Mouse (Mus musculus) limb, embryonic 12.5 days (tissue): ENCODE results near the gene Lcp2. TPM values are rescaled to one million over a fixed set of nuclear protein-coding genes. Genes with fewer than 3 reads are reported as not detected.

ENCODE experiments used
- ATAC-seq: fragments of 200-750 bp; cut with Nextera tagmentation; 2 replicates; pipeline ENCODE4 v1.8.0; 2017; ENCODE audit warnings: low read depth, moderate TSS enrichment; ENCODE audit not compliant: insufficient number of reproducible peaks, insufficient read depth, low FRiP score, low TSS enrichment
- H3K27ac ChIP-seq: fragments of 300-500 bp; sonication (generic); 2 replicates; pipeline ENCODE4 v1.5.1; 2016; ENCODE audit warnings: mild to moderate bottlenecking, moderate library complexity
- H3K27me3 ChIP-seq: fragments of 300-500 bp; sonication (generic); 2 replicates; pipeline ENCODE4 v1.6.1; 2016; ENCODE audit warnings: mild to moderate bottlenecking, moderate library complexity
- H3K36me3 ChIP-seq: fragments of 300-500 bp; sonication (generic); 2 replicates; pipeline ENCODE4 v1.6.1; 2016; ENCODE audit warnings: mild to moderate bottlenecking, moderate library complexity
- H3K4me1 ChIP-seq: fragments of 300-500 bp; sonication (generic); replicated peaks from 2 replicates; pipeline ENCODE4 v1.6.1; 2016
- H3K4me2 ChIP-seq: fragments of 300-500 bp; sonication (generic); 2 replicates; pipeline ENCODE4 v1.6.1; 2016; ENCODE audit warnings: mild to moderate bottlenecking, moderate library complexity
- H3K4me3 ChIP-seq: fragments of 300-500 bp; sonication (generic); replicated peaks from 2 replicates; pipeline ENCODE4 v1.5.1; 2016; ENCODE audit warnings: mild to moderate bottlenecking
- H3K9ac ChIP-seq: fragments of 300-500 bp; sonication (generic); replicated peaks from 2 replicates; pipeline ENCODE4 v1.6.1; 2016; ENCODE audit warnings: mild to moderate bottlenecking, moderate library complexity
- H3K9me3 ChIP-seq: fragments of 300-500 bp; sonication (generic); 2 replicates; pipeline ENCODE4 v1.6.1; 2016; ENCODE audit warnings: mild to moderate bottlenecking, moderate library complexity
- WGBS: fragments of 180-500 bp; shearing (Covaris S2); methylation state at CpG from one replicate; pipeline ENCODE4 v1.1.7; 2016; 5-methylcytosine and 5-hydroxymethylcytosine counted together
- polyA plus RNA-seq: library from polyadenylated mRNA; unstranded; fragments of >200 nt; fragmentation: Nextera tagmentation; extraction: Ambion mirVana; gene quantifications from 2 replicates; pipeline ENCODE4 v1.2.1, GENCODE M21; 2016

The Lcp2 gene
- polyA plus RNA-seq, 1 experiment from 2014 or later = 1.3 TPM

GRCm38 (mm10) chr11:34012007-34012652 is 34.6 kb upstream of the Lcp2 start:
- Histone ChIP-seq H3K27me3 (no peaks in the 10 kb centered on the region), H3K4me3 (no peak overlapping the region), H3K4me1 (peaks cover 7% of the 10 kb centered on the region), H3K36me3 (no peaks in the 10 kb centered on the region), H3K27ac (no peak overlapping the region), H3K9me3 (no peaks in the 10 kb centered on the region), H3K4me2 (no peak overlapping the region), H3K9ac (no peak overlapping the region)
- no peak for ATAC-seq
- WGBS = 79% methylated on average over 6 of the region's 6 CpGs

GRCm38 (mm10) chr11:34025091-34025490 is 21.6 kb upstream of the Lcp2 start:
- Histone ChIP-seq H3K36me3 (no peaks in the 10 kb centered on the region), H3K4me2 (no peak overlapping the region), H3K27ac (no peak overlapping the region), H3K9me3 (no peaks in the 10 kb centered on the region), H3K4me3 (no peak overlapping the region), H3K4me1 (no peaks in the 10 kb centered on the region; the same call in 1 of the 2 replicates), H3K27me3 (no peaks in the 10 kb centered on the region), H3K9ac (no peak overlapping the region)
- whole genome bisulfite sequencing = 82% methylated on average over 1 of the region's 1 CpGs
- ATAC-seq = no peak

- no peak overlapping the region for H3K9ac ChIP-seq
- WGBS = 69% methylated on average over 5 of the region's 5 CpGs
- no peak overlapping the region for H3K27ac ChIP-seq
- H3K4me2 ChIP-seq = no peak overlapping the region
- no peaks in the 10 kb centered on the region for H3K36me3 ChIP-seq
- H3K27me3 ChIP-seq = no peaks in the 10 kb centered on the region
- H3K4me1 ChIP-seq = no peaks in the 10 kb centered on the region; the same call in 1 of the 2 replicates
- ATAC-seq = no peak
- H3K9me3 ChIP-seq = no peaks in the 10 kb centered on the region
- H3K4me3 ChIP-seq = no peak overlapping the region
These were observed 17.1 kb upstream of the Lcp2 start for GRCm38 (mm10) chr11:34029658-34030057.

- 65% methylated on average over 8 of the region's 8 CpGs for WGBS
- Histone ChIP-seq H3K4me3 (no peak overlapping the region), H3K4me1 (no peaks in the 10 kb centered on the region; the same call in 1 of the 2 replicates), H3K36me3 (no peaks in the 10 kb centered on the region), H3K9ac (no peak overlapping the region), H3K27me3 (no peaks in the 10 kb centered on the region), H3K9me3 (no peaks in the 10 kb centered on the region), H3K4me2 (no peak overlapping the region), H3K27ac (no peak overlapping the region)
- ATAC-seq = no peak
These were observed 15.5 kb upstream of the Lcp2 start for GRCm38 (mm10) chr11:34031015-34031805.

GRCm38 (mm10) chr11:34034008-34034505 is 12.7 kb upstream of the Lcp2 start:
- H3K36me3 ChIP-seq = no peaks in the 10 kb centered on the region
- no peak for ATAC-seq
- no peaks in the 10 kb centered on the region; the same call in 1 of the 2 replicates for H3K4me1 ChIP-seq
- H3K27me3 ChIP-seq = no peaks in the 10 kb centered on the region
- 95% methylated on average over 5 of the region's 5 CpGs for WGBS
- no peak overlapping the region for H3K27ac ChIP-seq
- no peak overlapping the region for H3K4me2 ChIP-seq
- H3K9me3 ChIP-seq = no peaks in the 10 kb centered on the region
- no peak overlapping the region for H3K9ac ChIP-seq
- H3K4me3 ChIP-seq = no peak overlapping the region

GRCm38 (mm10) chr11:34034794-34035193 is 11.9 kb upstream of the Lcp2 start:
- H3K4me1 ChIP-seq = no peaks in the 10 kb centered on the region
- no peak overlapping the region for H3K4me3 ChIP-seq
- H3K36me3 ChIP-seq = no peaks in the 10 kb centered on the region
- H3K27me3 ChIP-seq = no peaks in the 10 kb centered on the region
- no peak overlapping the region for H3K4me2 ChIP-seq
- ATAC-seq = no peak
- WGBS = 90% methylated on average over 2 of the region's 2 CpGs
- no peak overlapping the region for H3K27ac ChIP-seq
- no peaks in the 10 kb centered on the region for H3K9me3 ChIP-seq
- H3K9ac ChIP-seq = no peak overlapping the region

- H3K27me3 ChIP-seq = no peaks in the 10 kb centered on the region
- ATAC-seq = no peak
- H3K4me3 ChIP-seq = no peak overlapping the region
- no peaks in the 10 kb centered on the region for H3K9me3 ChIP-seq
- H3K36me3 ChIP-seq = no peaks in the 10 kb centered on the region
- no peak overlapping the region for H3K9ac ChIP-seq
- WGBS = 78% methylated on average over 5 of the region's 5 CpGs
- H3K27ac ChIP-seq = no peak overlapping the region
- H3K4me2 ChIP-seq = no peak overlapping the region
- H3K4me1 ChIP-seq = no peaks in the 10 kb centered on the region
These were observed 10.6 kb upstream of the Lcp2 start for GRCm38 (mm10) chr11:34035909-34036658.

- Histone ChIP-seq H3K27ac (no peak overlapping the region), H3K36me3 (no peaks in the 10 kb centered on the region), H3K9me3 (no peaks in the 10 kb centered on the region), H3K4me1 (no peaks in the 10 kb centered on the region), H3K27me3 (no peaks in the 10 kb centered on the region), H3K4me3 (no peak overlapping the region), H3K4me2 (no peak overlapping the region), H3K9ac (no peak overlapping the region)
- 88% methylated on average over 5 of the region's 5 CpGs for WGBS
- ATAC-seq = no peak
These were observed 6.7 kb upstream of the Lcp2 start for GRCm38 (mm10) chr11:34040061-34040460.

GRCm38 (mm10) chr11:34042808-34043207 is 3.9 kb upstream of the Lcp2 start:
- WGBS = 58% methylated on average over 1 of the region's 1 CpGs
- Histone ChIP-seq H3K4me1 (no peaks in the 10 kb centered on the region), H3K4me2 (no peak overlapping the region), H3K9ac (no peak overlapping the region), H3K27ac (no peak overlapping the region), H3K4me3 (no peak overlapping the region), H3K9me3 (no peaks in the 10 kb centered on the region), H3K27me3 (no peaks in the 10 kb centered on the region), H3K36me3 (no peaks in the 10 kb centered on the region)
- no peak for ATAC-seq

GRCm38 (mm10) chr11:34047542-34047937 is 820 bp downstream of the Lcp2 start:
- no peaks in the 10 kb centered on the region for H3K4me1 ChIP-seq
- no peaks in the 10 kb centered on the region for H3K27me3 ChIP-seq
- WGBS = 83% methylated on average over 5 of the region's 5 CpGs
- ATAC-seq = no peak
- no peak overlapping the region for H3K4me2 ChIP-seq
- H3K36me3 ChIP-seq = no peaks in the 10 kb centered on the region
- no peak overlapping the region for H3K27ac ChIP-seq
- no peaks in the 10 kb centered on the region for H3K9me3 ChIP-seq
- no peak overlapping the region for H3K9ac ChIP-seq
- no peak overlapping the region for H3K4me3 ChIP-seq
